Mouse (Mus musculus) neural tube, embryonic 15.5 days (tissue): ENCODE measurements around the gene Adgrl3. TPM values are rescaled to one million over a fixed set of nuclear protein-coding genes. Genes with fewer than 3 reads are reported as not detected.
A peak's percentile ranks its signal among the peaks of the same experiment; 100 is the strongest.
"Not testable (repeated sequence)": the region's sequence is repeated elsewhere in the genome, so short reads cannot be mapped to it uniquely, and the experiment has no call there.

Experiments used
- ATAC-seq: fragments of 200-750 bp; cut with Nextera tagmentation; 2 replicates; pipeline ENCODE4 v1.8.0; 2017; ENCODE audit warnings: mild to moderate bottlenecking, moderate TSS enrichment, moderate library complexity; ENCODE audit not compliant: low FRiP score
- H3K27ac ChIP-seq: fragments of 300-500 bp; sonication (generic); replicated peaks from 2 replicates; pipeline ENCODE4 v1.5.1; 2015; ENCODE audit warnings: mild to moderate bottlenecking, inconsistent platforms
- H3K27me3 ChIP-seq: fragments of 300-500 bp; sonication (generic); replicated peaks from 2 replicates; pipeline ENCODE4 v1.6.1; 2015; ENCODE audit warnings: inconsistent platforms
- H3K36me3 ChIP-seq: fragments of 300-500 bp; sonication (generic); 2 replicates; pipeline ENCODE4 v1.6.1; 2015; ENCODE audit warnings: inconsistent platforms
- H3K4me1 ChIP-seq: fragments of 300-500 bp; sonication (generic); 2 replicates; pipeline ENCODE4 v1.6.1; 2015; ENCODE audit warnings: inconsistent platforms
- H3K4me2 ChIP-seq: fragments of 300-500 bp; sonication (generic); 2 replicates; pipeline ENCODE4 v1.6.1; 2015; ENCODE audit warnings: inconsistent platforms, mild to moderate bottlenecking, moderate library complexity
- H3K4me3 ChIP-seq: fragments of 300-500 bp; sonication (generic); replicated peaks from 2 replicates; pipeline ENCODE4 v1.5.1; 2015; ENCODE audit warnings: mild to moderate bottlenecking, inconsistent platforms
- H3K9ac ChIP-seq: fragments of 300-500 bp; sonication (generic); replicated peaks from 2 replicates; pipeline ENCODE4 v1.6.1; 2015; ENCODE audit warnings: mild to moderate bottlenecking, inconsistent platforms
- H3K9me3 ChIP-seq: fragments of 300-500 bp; sonication (generic); replicated peaks from 2 replicates; pipeline ENCODE4 v1.6.1; 2016; ENCODE audit warnings: inconsistent platforms
- WGBS: fragments of 180-500 bp; shearing (Covaris S2); methylation state at CpG from one replicate; pipeline ENCODE4 v1.1.7; 2015; ENCODE audit warnings: mixed read lengths; 5-methylcytosine and 5-hydroxymethylcytosine counted together
- polyA plus RNA-seq: library from polyadenylated mRNA; unstranded; fragments of >200 nt; fragmentation: Nextera tagmentation; extraction: Ambion mirVana; gene quantifications from 2 replicates; pipeline ENCODE4 v1.2.1, GENCODE M21; 2015

Adgrl3 gene
- polyA plus RNA-seq, 1 experiment from 2014 or later: 65.4 TPM

- H3K4me3 ChIP-seq: no peak overlapping the region
- H3K36me3 ChIP-seq: no peaks in the 10 kb centered on the region
- H3K9me3 ChIP-seq: no peaks in the 10 kb centered on the region
- H3K27me3 ChIP-seq: no peaks in the 10 kb centered on the region
- 97% methylated on average over 4 of the region's 4 CpGs for WGBS
- no peak overlapping the region for H3K9ac ChIP-seq
- H3K27ac ChIP-seq: no peak overlapping the region
- ATAC-seq: no peak
- no peak overlapping the region for H3K4me2 ChIP-seq
- H3K4me1 ChIP-seq: peaks cover 17% of the 10 kb centered on the region
Measured at GRCm38 (mm10) chr5:81522760-81523159, 502.8 kb downstream of the Adgrl3 start.

GRCm38 (mm10) chr5:81524532-81524961, 504.6 kb downstream of the Adgrl3 start:
- Histone ChIP-seq H3K4me3 (no peak overlapping the region), H3K36me3 (no peaks in the 10 kb centered on the region), H3K27ac (0 out of 2 replicates have a peak overlapping the region, but pooled peaks have one; percentile 54), H3K27me3 (no peaks in the 10 kb centered on the region), H3K4me1 (peaks cover 9% of the 10 kb centered on the region; the same call in 1 of the 2 replicates), H3K4me2 (0 out of 2 replicates have a peak overlapping the region, but pooled peaks have one; percentile 5), H3K9me3 (no peaks in the 10 kb centered on the region), H3K9ac (no peak overlapping the region)
- peak; percentile 76; the same call in 1 of the 2 replicates for ATAC-seq
- 59% methylated on average over 12 of the region's 12 CpGs for WGBS

GRCm38 (mm10) chr5:81525326-81525725, 505.4 kb downstream of the Adgrl3 start:
- Histone ChIP-seq H3K27me3 (no peaks in the 10 kb centered on the region), H3K4me1 (peaks cover 5% of the 10 kb centered on the region; the same call in 1 of the 2 replicates), H3K4me2 (no peak overlapping the region), H3K4me3 (no peak overlapping the region), H3K9me3 (no peaks in the 10 kb centered on the region), H3K9ac (no peak overlapping the region), H3K36me3 (no peaks in the 10 kb centered on the region), H3K27ac (no peak overlapping the region)
- ATAC-seq: no peak
- 84% methylated on average over 2 of the region's 2 CpGs for WGBS

GRCm38 (mm10) chr5:81531639-81532038, 511.7 kb downstream of the Adgrl3 start:
- Histone ChIP-seq H3K4me2 (no peak overlapping the region), H3K9ac (no peak overlapping the region), H3K27ac (no peak overlapping the region), H3K36me3 (no peaks in the 10 kb centered on the region), H3K27me3 (no peaks in the 10 kb centered on the region), H3K4me1 (no peaks in the 10 kb centered on the region), H3K9me3 (no peaks in the 10 kb centered on the region), H3K4me3 (no peak overlapping the region)
- 82% methylated on average over 4 of the region's 4 CpGs for WGBS
- ATAC-seq: no peak

- Histone ChIP-seq H3K9ac (no peak overlapping the region), H3K36me3 (no peaks in the 10 kb centered on the region), H3K4me1 (no peaks in the 10 kb centered on the region), H3K4me2 (no peak overlapping the region), H3K27ac (no peak overlapping the region), H3K9me3 (no peaks in the 10 kb centered on the region), H3K27me3 (no peaks in the 10 kb centered on the region), H3K4me3 (no peak overlapping the region)
- ATAC-seq: no peak
Measured at GRCm38 (mm10) chr5:81550211-81550610, 530.3 kb downstream of the Adgrl3 start.

- not testable (repeated sequence) for H3K9ac ChIP-seq, H3K27me3 ChIP-seq, H3K27ac ChIP-seq, H3K36me3 ChIP-seq, H3K9me3 ChIP-seq, H3K4me2 ChIP-seq, ATAC-seq, H3K4me1 ChIP-seq, H3K4me3 ChIP-seq
- 67% methylated on average over 2 of the region's 2 CpGs for WGBS
Measured at GRCm38 (mm10) chr5:81555149-81555548, 535.2 kb downstream of the Adgrl3 start.

- 79% methylated on average over 8 of the region's 8 CpGs for WGBS
- no peak for ATAC-seq
- Histone ChIP-seq H3K36me3 (no peaks in the 10 kb centered on the region), H3K9me3 (no peaks in the 10 kb centered on the region), H3K9ac (no peak overlapping the region), H3K4me1 (no peaks in the 10 kb centered on the region), H3K27me3 (no peaks in the 10 kb centered on the region), H3K27ac (no peak overlapping the region), H3K4me3 (no peak overlapping the region), H3K4me2 (no peak overlapping the region)
Measured at GRCm38 (mm10) chr5:81556008-81556407, 536.1 kb downstream of the Adgrl3 start.

- Histone ChIP-seq H3K4me2 (no peak overlapping the region), H3K27me3 (no peaks in the 10 kb centered on the region), H3K27ac (no peak overlapping the region), H3K9ac (no peak overlapping the region), H3K36me3 (no peaks in the 10 kb centered on the region), H3K9me3 (no peaks in the 10 kb centered on the region), H3K4me3 (no peak overlapping the region), H3K4me1 (no peaks in the 10 kb centered on the region)
- ATAC-seq: peak; percentile 86
- 49% methylated on average over 6 of the region's 6 CpGs for WGBS
Measured at GRCm38 (mm10) chr5:81558965-81559364, 539.0 kb downstream of the Adgrl3 start.

GRCm38 (mm10) chr5:81564294-81564693, 544.4 kb downstream of the Adgrl3 start:
- no peak overlapping the region for H3K9ac ChIP-seq
- no peak for ATAC-seq
- H3K27me3 ChIP-seq: no peaks in the 10 kb centered on the region
- no peaks in the 10 kb centered on the region for H3K36me3 ChIP-seq
- H3K4me3 ChIP-seq: no peak overlapping the region
- H3K4me2 ChIP-seq: no peak overlapping the region
- H3K27ac ChIP-seq: no peak overlapping the region
- H3K4me1 ChIP-seq: no peaks in the 10 kb centered on the region
- H3K9me3 ChIP-seq: no peaks in the 10 kb centered on the region
- 71% methylated on average over 1 of the region's 1 CpGs for WGBS

GRCm38 (mm10) chr5:81566577-81566976, 546.6 kb downstream of the Adgrl3 start:
- WGBS: 81% methylated on average over 1 of the region's 1 CpGs
- ATAC-seq: no peak

GRCm38 (mm10) chr5:81568743-81569142, 548.8 kb downstream of the Adgrl3 start:
- WGBS: 82% methylated on average over 1 of the region's 1 CpGs
- ATAC-seq: no peak
- H3K27ac ChIP-seq: no peak overlapping the region
- H3K9me3 ChIP-seq: no peaks in the 10 kb centered on the region
- no peaks in the 10 kb centered on the region for H3K4me1 ChIP-seq
- H3K4me3 ChIP-seq: no peak overlapping the region
- H3K27me3 ChIP-seq: no peaks in the 10 kb centered on the region
- H3K36me3 ChIP-seq: no peaks in the 10 kb centered on the region
- H3K4me2 ChIP-seq: no peak overlapping the region
- H3K9ac ChIP-seq: no peak overlapping the region

More at GRCm38 (mm10) chr5:81566577-81566976, 546.6 kb downstream of the Adgrl3 start:
- H3K9ac ChIP-seq: no peak overlapping the region
- no peaks in the 10 kb centered on the region for H3K27me3 ChIP-seq
- no peaks in the 10 kb centered on the region for H3K4me1 ChIP-seq
- no peaks in the 10 kb centered on the region for H3K9me3 ChIP-seq
- no peak overlapping the region for H3K27ac ChIP-seq
- H3K4me3 ChIP-seq: no peak overlapping the region
- no peak overlapping the region for H3K4me2 ChIP-seq
- no peaks in the 10 kb centered on the region for H3K36me3 ChIP-seq

GRCm38 (mm10) chr5:81582886-81583285, 562.9 kb downstream of the Adgrl3 start:
- no peaks in the 10 kb centered on the region for H3K27me3 ChIP-seq
- H3K4me1 ChIP-seq: no peaks in the 10 kb centered on the region
- no peak overlapping the region for H3K9ac ChIP-seq
- no peaks in the 10 kb centered on the region for H3K9me3 ChIP-seq
- no peak overlapping the region for H3K27ac ChIP-seq
- H3K4me2 ChIP-seq: no peak overlapping the region
- WGBS: 74% methylated on average over 5 of the region's 5 CpGs
- no peak overlapping the region for H3K4me3 ChIP-seq
- no peaks in the 10 kb centered on the region for H3K36me3 ChIP-seq
- ATAC-seq: no peak

GRCm38 (mm10) chr5:81583425-81583824, 563.5 kb downstream of the Adgrl3 start:
- Histone ChIP-seq H3K27me3 (no peaks in the 10 kb centered on the region), H3K4me1 (no peaks in the 10 kb centered on the region), H3K4me3 (no peak overlapping the region), H3K36me3 (no peaks in the 10 kb centered on the region), H3K4me2 (no peak overlapping the region), H3K9me3 (no peaks in the 10 kb centered on the region), H3K9ac (no peak overlapping the region), H3K27ac (no peak overlapping the region)
- 30% methylated on average over 3 of the region's 3 CpGs for WGBS
- ATAC-seq: no peak
